Mouse (Mus musculus) G1E (cell line): Measurements from ENCODE around the gene Elp5. TPM values are rescaled to one million over a fixed set of nuclear protein-coding genes. Genes with fewer than 3 reads are reported as not detected.

Experiments
- ATAC-seq: 2 replicates; pipeline ENCODE4 v1.8.0; 2016; ENCODE audit warnings: mild to moderate bottlenecking; ENCODE audit not compliant: insufficient number of reproducible peaks, poor library complexity, low FRiP score, severe bottlenecking; ENCODE audit errors: extremely low read depth
- DNase-seq: peaks from one replicate; pipeline ENCODE4 v3.0.0; 2012; ENCODE audit warnings: low spot score
- H3K27me3 ChIP-seq: 2 replicates; pipeline ENCODE4 v1.6.1; 2012; ENCODE audit warnings: mild to moderate bottlenecking, low read length, inconsistent platforms; ENCODE audit not compliant: insufficient read depth
- H3K36me3 ChIP-seq: replicated peaks from 2 replicates; pipeline ENCODE3; 2012; ENCODE audit warnings: mild to moderate bottlenecking, inconsistent platforms
- H3K4me1 ChIP-seq: 2 replicates; pipeline ENCODE4 v1.6.1; 2012; ENCODE audit warnings: low read depth, low read length, inconsistent platforms, mixed read lengths; ENCODE audit not compliant: insufficient read depth
- H3K4me3 ChIP-seq: 2 replicates; pipeline ENCODE4 v1.5.1; 2012; ENCODE audit warnings: low read depth, mild to moderate bottlenecking, inconsistent platforms, low read length, moderate library complexity, mixed read lengths
- H3K9me3 ChIP-seq: replicated peaks from 2 replicates; pipeline ENCODE4 v1.6.1; 2012; ENCODE audit warnings: inconsistent platforms
- CTCF ChIP-seq: IDR thresholded peaks from 2 replicates; pipeline ENCODE4 v1.5.1; 2012; ENCODE audit warnings: low read depth, low read length, inconsistent platforms, mixed read lengths
- GATA1 ChIP-seq: IDR thresholded peaks from 2 replicates; pipeline ENCODE4 v1.6.1; 2012; ENCODE audit warnings: borderline replicate concordance, low read length, inconsistent platforms, mixed read lengths
- GATA2 ChIP-seq: IDR thresholded peaks from 2 replicates; pipeline ENCODE4 v1.6.1; 2012; ENCODE audit warnings: low read depth, low read length, inconsistent platforms, borderline replicate concordance
- POLR2AphosphoS5 ChIP-seq: IDR thresholded peaks from 2 replicates; pipeline ENCODE4 v1.6.1; 2012; ENCODE audit warnings: low read depth, low read length, inconsistent platforms; ENCODE audit not compliant: insufficient replicate concordance
- TAL1 ChIP-seq: conservative IDR thresholded peaks from 2 replicates; pipeline ENCODE4 v1.6.1; 2012; ENCODE audit warnings: low read depth, low read length, inconsistent platforms, mixed read lengths
- polyA plus RNA-seq: library from polyadenylated mRNA; stranded (reverse); fragments of >175 nt; gene quantifications from 2 replicates; pipeline ENCODE4 v1.2.3, GENCODE M21; 2012
- total RNA-seq, 2 experiments: library from RNA; stranded (forward) in 1 of 2; stranded (reverse) in 1 of 2; fragments of 200-1000 nt in 1 of 2; fragments of >200 nt in 1 of 2; fragmentation: Nextera tagmentation in 1 of 2; gene quantifications; 2 replicates each; pipeline ENCODE4 v1.2.3; 2014 to 2017

Elp5 gene
- total and polyA plus RNA-seq, 3 experiments, result 10.4 to 72.7 (median 69.9) TPM

- no peaks in the 10 kb centered on the region for H3K9me3 ChIP-seq
- peaks cover 38% of the 10 kb centered on the region for H3K36me3 ChIP-seq
- H3K4me1 ChIP-seq, result peaks cover 58% of the 10 kb centered on the region
- ATAC-seq (no peak), DNase-seq (no peak)
- no peak overlapping the region; the same call in 1 of the 2 replicates for H3K4me3 ChIP-seq
- no peaks in the 10 kb centered on the region for H3K27me3 ChIP-seq
- TF ChIP-seq POLR2AphosphoS5, result no peak
- no peak for TF ChIP-seq GATA1
- TF ChIP-seq CTCF, result no peak
- TF ChIP-seq TAL1, result no peak
- no peak for TF ChIP-seq GATA2
Observed at GRCm38 (mm10) chr11:70015677-70016076, 33.4 kb upstream of the Elp5 start.

DNA sequence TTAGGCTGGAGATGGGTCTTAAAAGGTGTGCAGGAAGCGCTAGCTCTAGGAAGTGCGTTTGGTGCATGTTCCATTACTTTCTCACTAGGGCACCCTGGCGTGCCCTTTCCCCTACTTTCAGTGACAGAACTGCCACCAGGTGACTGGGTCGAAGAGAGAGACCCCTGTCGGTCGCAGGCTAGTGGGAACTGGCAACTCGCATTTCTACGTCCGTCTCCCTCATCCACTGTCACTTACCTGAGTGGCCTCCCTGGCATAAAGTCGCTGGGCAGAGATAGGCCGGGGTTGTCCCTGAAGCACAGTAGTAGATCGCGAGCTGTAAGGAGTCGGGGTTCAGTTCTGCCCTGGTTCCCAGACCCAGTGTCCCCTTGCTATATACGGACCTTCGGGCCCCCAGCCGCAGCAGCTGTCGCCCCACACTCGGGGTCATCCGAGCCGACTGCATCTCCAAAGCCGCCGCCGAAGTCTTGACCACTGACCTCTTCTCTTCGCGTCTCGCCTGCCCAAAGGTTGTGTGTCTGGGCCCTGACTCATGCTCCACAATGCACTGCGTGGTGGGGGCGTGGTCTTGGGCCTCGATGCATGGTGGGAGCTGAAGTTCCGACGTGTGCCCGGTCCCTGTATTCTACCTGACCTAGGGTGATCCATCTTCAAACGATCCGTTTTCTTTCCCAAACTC is 32.7 kb upstream of the Elp5 start, which contains the start of gene Acadvl:
TSS of gene Acadvl (minus strand) at position 532 of the 679 bp plus-strand sequence.
- Histone ChIP-seq H3K4me3 (peak within 1 kb of the TSS; percentile 79), H3K27me3 (no peaks in the 10 kb centered on the region), H3K4me1 (peaks cover 52% of the 10 kb centered on the region), H3K36me3 (peaks cover 45% of the 10 kb centered on the region), H3K9me3 (no peaks in the 10 kb centered on the region)
- TF ChIP-seq CTCF (no peak), POLR2AphosphoS5 (no peak), GATA1 (no peak), GATA2 (no peak), TAL1 (no peak)
- DNase-seq, result peak; percentile 73
- peak; percentile 69 for ATAC-seq

DNA sequence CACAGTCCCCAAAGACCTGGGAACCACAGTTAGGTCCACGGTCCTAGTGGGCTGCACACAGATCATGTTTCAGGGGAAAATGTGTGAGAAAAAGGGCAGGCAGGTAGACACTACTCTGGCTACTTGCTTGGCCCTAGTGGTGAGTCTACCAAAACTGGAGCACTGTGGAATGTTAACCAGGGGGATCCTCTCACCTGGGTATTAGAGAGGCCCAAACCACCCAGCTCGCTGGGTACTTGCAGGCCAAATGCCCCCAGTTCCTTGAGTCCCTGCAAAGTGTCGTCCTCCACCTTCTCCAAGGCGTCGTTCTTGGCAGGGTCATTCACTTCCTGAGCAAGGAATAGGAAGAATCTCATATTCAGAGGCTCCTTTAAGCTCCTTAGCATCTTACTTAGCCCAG is 31.7 kb upstream of the Elp5 start:
- H3K27me3 ChIP-seq, result no peaks in the 10 kb centered on the region
- no peak for TF ChIP-seq GATA1
- ATAC-seq (no peak), DNase-seq (no peak)
- H3K36me3 ChIP-seq, result peaks cover 55% of the 10 kb centered on the region
- H3K4me3 ChIP-seq, result no peak overlapping the region
- H3K4me1 ChIP-seq, result peaks cover 44% of the 10 kb centered on the region
- no peaks in the 10 kb centered on the region for H3K9me3 ChIP-seq

DNA sequence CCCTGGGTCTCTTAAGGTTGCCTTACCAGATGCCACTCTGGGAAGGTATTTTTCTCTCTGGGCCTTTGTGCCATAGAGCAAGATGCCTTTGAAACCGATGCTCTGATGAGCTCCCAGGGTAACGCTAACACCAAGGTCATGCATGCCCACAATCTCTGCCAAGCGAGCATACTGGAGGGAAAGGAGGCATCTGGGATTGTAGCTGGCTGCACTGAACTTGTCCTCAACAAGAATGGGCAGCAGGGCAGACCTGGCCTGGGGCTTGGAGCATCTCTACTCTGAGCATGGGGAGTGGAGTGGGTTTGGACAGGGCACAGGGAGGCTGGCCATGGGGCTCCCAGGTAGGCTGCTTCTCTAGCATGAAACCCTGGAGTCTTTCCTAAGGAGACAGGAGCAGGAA is 31.1 kb upstream of the Elp5 start:
- Histone ChIP-seq H3K4me3 (no peak overlapping the region), H3K27me3 (no peaks in the 10 kb centered on the region), H3K36me3 (peaks cover 61% of the 10 kb centered on the region), H3K9me3 (no peaks in the 10 kb centered on the region), H3K4me1 (peaks cover 38% of the 10 kb centered on the region)
- TF ChIP-seq CTCF (no peak), GATA1 (no peak), GATA2 (no peak), POLR2AphosphoS5 (no peak), TAL1 (no peak)
- ATAC-seq, result no peak
- no peak for DNase-seq

DNA sequence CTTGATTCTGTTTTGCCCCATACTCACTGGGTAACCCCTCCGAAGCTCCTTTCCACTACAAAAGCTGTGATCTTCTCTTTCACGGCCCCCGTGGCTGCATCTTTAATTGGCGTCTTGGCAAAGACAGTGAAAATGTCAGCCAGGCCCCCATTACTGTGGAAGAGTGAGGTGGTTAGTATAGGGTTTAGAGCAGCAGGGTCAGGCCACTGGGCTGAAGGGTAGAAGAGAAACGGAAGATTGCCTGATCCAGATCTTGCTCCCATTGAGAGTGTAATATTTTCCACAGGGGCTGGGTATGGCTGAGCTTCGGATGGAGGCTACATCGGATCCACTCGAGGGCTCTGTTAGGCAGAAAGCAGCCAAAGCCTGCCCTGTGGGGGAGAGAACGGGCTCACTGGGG is 30.6 kb upstream of the Elp5 start:
- no peak for TF ChIP-seq GATA2
- TF ChIP-seq CTCF, result no peak
- TF ChIP-seq GATA1, result no peak
- no peak for TF ChIP-seq TAL1
- TF ChIP-seq POLR2AphosphoS5, result no peak
- Histone ChIP-seq H3K27me3 (no peaks in the 10 kb centered on the region), H3K9me3 (no peaks in the 10 kb centered on the region), H3K36me3 (peaks cover 66% of the 10 kb centered on the region), H3K4me3 (no peak overlapping the region), H3K4me1 (peaks cover 34% of the 10 kb centered on the region)
- no peak for ATAC-seq
- no peak for DNase-seq

DNA sequence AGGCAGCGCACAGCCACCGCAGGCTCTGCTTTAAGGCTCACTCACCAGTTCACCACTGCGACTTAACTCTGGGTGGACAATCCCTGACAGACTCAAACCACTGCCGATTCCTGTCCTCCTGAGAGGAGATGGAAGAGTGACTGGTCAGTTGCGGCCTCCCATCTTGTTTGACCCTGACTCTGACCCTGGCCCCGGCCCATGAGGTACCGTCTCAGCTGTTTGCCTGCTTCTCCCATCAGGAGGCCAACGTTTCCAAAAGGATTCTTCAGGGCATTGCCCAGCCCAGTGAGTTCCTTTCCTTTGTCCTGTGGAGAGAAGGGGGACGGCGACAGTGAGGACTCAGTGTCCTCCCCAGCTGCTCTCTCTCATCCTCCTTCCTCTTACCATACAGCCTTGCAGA is 28.6 kb upstream of the Elp5 start:
- ATAC-seq, result no peak
- peaks cover 25% of the 10 kb centered on the region for H3K4me1 ChIP-seq
- H3K36me3 ChIP-seq, result peaks cover 86% of the 10 kb centered on the region
- DNase-seq, result no peak
- TF ChIP-seq GATA1, result no peak
- no peak for TF ChIP-seq CTCF
- TF ChIP-seq TAL1, result no peak
- TF ChIP-seq GATA2, result no peak
- TF ChIP-seq POLR2AphosphoS5, result no peak
- no peaks in the 10 kb centered on the region for H3K27me3 ChIP-seq
- H3K9me3 ChIP-seq, result no peaks in the 10 kb centered on the region
- no peak overlapping the region for H3K4me3 ChIP-seq

DNA sequence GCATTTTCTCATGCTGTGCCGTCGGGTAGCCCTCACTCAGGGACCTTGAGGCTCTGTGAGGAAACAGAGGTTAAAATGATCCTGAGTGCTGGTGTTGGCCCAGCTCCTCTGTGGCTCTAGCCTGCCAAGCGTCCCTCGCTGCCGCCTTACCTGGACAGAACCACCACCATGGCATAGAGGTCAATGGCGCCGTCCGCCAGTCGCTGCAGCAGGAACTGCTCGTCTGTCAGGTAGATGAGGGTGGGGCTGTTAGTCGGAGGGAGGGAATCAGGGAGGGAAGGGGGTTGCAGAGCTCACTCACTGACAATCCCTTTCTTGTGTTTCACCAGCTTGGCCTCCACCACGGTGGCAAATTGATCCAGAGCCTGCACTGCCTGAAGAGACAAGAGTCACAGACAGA is 28.2 kb upstream of the Elp5 start:
- TF ChIP-seq GATA1, result no peak
- Histone ChIP-seq H3K4me1 (peaks cover 28% of the 10 kb centered on the region), H3K4me3 (no peak overlapping the region), H3K36me3 (peaks cover 90% of the 10 kb centered on the region), H3K27me3 (no peaks in the 10 kb centered on the region), H3K9me3 (no peaks in the 10 kb centered on the region)
- ATAC-seq, result no peak
- DNase-seq, result no peak
